Mouse (Mus musculus) mature B cell (primary cell): ENCODE measurements around the gene Bpifb9b.
"Not testable (repeated sequence)": the region's sequence is repeated elsewhere in the genome, so short reads cannot be mapped to it uniquely, and the experiment has no call there.

ENCODE experiments used
- in situ Hi-C: fragments of 300-500 bp; cut with MboI; formaldehyde crosslinking; loops from 2 replicates; pipeline ENCODE4 v1.14.3; 2019

Bpifb9b gene

GRCm38 (mm10) chr2:154306927-154307326, at the start of gene Bpifb9b:
Gene Bpifb9b (plus strand): TSS chr2:154307227.
- in situ Hi-C loops, result not testable (repeated sequence)

GRCm38 (mm10) chr2:154257554-154257953, 49.5 kb upstream of the Bpifb9b start, which contains the start of gene Bpifb9a:
Gene Bpifb9a (plus strand): TSS chr2:154257854.
- in situ Hi-C loops, result not testable (repeated sequence)

GRCm38 (mm10) chr2:154264397-154264796, 42.6 kb upstream of the Bpifb9b start:
- in situ Hi-C loops, result not testable (repeated sequence)

GRCm38 (mm10) chr2:154291866-154292265, 15.2 kb upstream of the Bpifb9b start:
- in situ Hi-C loops, result not testable (repeated sequence)

GRCm38 (mm10) chr2:154292833-154293232, 14.2 kb upstream of the Bpifb9b start:
- in situ Hi-C loops, result no loop called here

- in situ Hi-C loops, result not testable (repeated sequence)
These were observed 12.3 kb upstream of the Bpifb9b start for GRCm38 (mm10) chr2:154294746-154295145.

- in situ Hi-C loops, result no loop called here
These were observed 6.5 kb upstream of the Bpifb9b start for GRCm38 (mm10) chr2:154300496-154300895.

- in situ Hi-C loops, result no loop called here
These were observed 5.3 kb upstream of the Bpifb9b start for GRCm38 (mm10) chr2:154301763-154302162.

GRCm38 (mm10) chr2:154304604-154305003, 2.4 kb upstream of the Bpifb9b start:
- in situ Hi-C loops, result not testable (repeated sequence)

GRCm38 (mm10) chr2:154313771-154314170, 6.7 kb downstream of the Bpifb9b start:
- in situ Hi-C loops, result not testable (repeated sequence)

- in situ Hi-C loops, result no loop called here
These were observed 19.8 kb downstream of the Bpifb9b start for GRCm38 (mm10) chr2:154326852-154327251.

GRCm38 (mm10) chr2:154335572-154335971, 28.5 kb downstream of the Bpifb9b start:
- in situ Hi-C loops, result no loop called here

- in situ Hi-C loops, result no loop called here
These were observed 31.1 kb downstream of the Bpifb9b start for GRCm38 (mm10) chr2:154338161-154338560.

- in situ Hi-C loops, result no loop called here
These were observed 32.3 kb downstream of the Bpifb9b start for GRCm38 (mm10) chr2:154339356-154339755.

GRCm38 (mm10) chr2:154348152-154348551, 41.1 kb downstream of the Bpifb9b start:
- in situ Hi-C loops, result no loop called here

GRCm38 (mm10) chr2:154354000-154354425, 47.0 kb downstream of the Bpifb9b start:
- in situ Hi-C loops, result not testable (repeated sequence)

GRCm38 (mm10) chr2:154367510-154367909, 60.5 kb downstream of the Bpifb9b start:
- in situ Hi-C loops, result no loop called here
